Mouse (Mus musculus): ENCODE data around the gene Nme1.

GRCm38 (mm10) chr11:93954738-93955255, 13.5 kb downstream of the Nme1 start:
- TF ChIP-seq CTCF (IDR thresholded peaks at IDR 0.05; ENCODE audit: borderline replicate concordance, insufficient read depth, low read length) (no peak), POLR2A (IDR thresholded peaks at IDR 0.05; ENCODE audit: low read depth, low read length) (no peak)
